In the genomic region with DNA sequence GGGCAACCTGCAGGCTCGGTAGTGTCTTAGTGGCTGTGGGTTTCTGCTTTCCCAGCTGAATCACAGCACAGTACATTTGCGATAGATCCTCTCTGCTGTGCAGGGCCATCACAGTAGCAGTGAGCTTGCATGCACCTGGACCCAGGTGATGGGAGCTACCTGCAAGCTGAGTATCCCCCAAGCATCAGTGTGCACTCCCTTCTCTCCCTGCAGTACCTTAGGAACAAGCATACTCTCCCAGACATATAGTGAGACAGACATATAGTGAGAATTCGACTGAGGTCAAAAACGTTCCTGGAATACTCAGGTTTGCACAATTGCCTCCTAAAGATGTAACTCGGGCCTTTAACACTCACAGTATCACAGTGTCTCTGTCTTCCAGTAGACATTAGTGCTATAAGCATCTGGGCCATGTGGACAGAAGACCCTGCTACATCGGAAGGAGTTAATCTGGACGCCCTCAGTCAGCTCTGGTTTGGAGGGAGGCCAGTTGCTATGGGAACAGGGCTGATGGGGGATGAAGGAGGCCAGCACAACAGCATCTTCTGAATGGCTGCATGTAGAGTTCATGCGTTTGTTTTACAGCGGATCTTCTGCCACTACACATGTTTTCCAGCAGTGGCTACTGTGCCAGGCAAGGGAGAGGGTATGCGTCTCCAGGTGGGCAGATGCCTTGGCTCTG, we compare ENCODE assay signal across 12 mouse cellular contexts. TPM values are rescaled to one million over a fixed set of nuclear protein-coding genes. Genes with fewer than 3 reads are reported as not detected.
DNase-seq lines count a peak whose midpoint lies in the region; ATAC-seq lines count a peak whose summit lies in the region.
"Had no signal": no experiment of that assay in that cellular context is flagged by ENCODE, and none has a peak within 500 bp of the region (broad histone marks: within the 10 kb centered on the region; RNA-seq: fewer than 3 reads in every experiment).

No protein-coding gene starts in this region.

- no peaks in the 10 kb centered on the region for H3K27me3 ChIP-seq in limb, embryonic 13.5 days
- no peaks in the 10 kb centered on the region for H3K27me3 ChIP-seq in liver, embryonic 11.5 days (replicated peaks; ENCODE audit: control insufficient read depth, insufficient read depth, low read length)
- H3K27me3 ChIP-seq: limb, embryonic 12.5 days; stomach, embryonic 15.5 days had no signal

- H3K9ac ChIP-seq in limb, embryonic 13.5 days: no peak overlapping the region
- H3K9ac ChIP-seq in liver, embryonic 11.5 days (ENCODE audit: low read depth, low read length): no peak overlapping the region
- H3K9ac ChIP-seq: limb, embryonic 12.5 days; stomach, embryonic 15.5 days had no signal

- peak; percentile 61; the same call in 1 of the 2 replicates for ATAC-seq in limb, embryonic 13.5 days (ENCODE audit: low FRiP score, low read depth)
- ATAC-seq in liver, embryonic 11.5 days (replicated peaks; ENCODE audit: low FRiP score): no peak

- no peaks in the 10 kb centered on the region for H3K9me3 ChIP-seq in limb, embryonic 13.5 days
- H3K9me3 ChIP-seq in liver, embryonic 11.5 days (ENCODE audit: control insufficient read depth, low read length): no peaks in the 10 kb centered on the region
- H3K9me3 ChIP-seq: stomach, embryonic 15.5 days had no signal

- DNase-seq in embryo, embryonic 10.5 days (ENCODE audit: low spot score): peak; percentile 34
- DNase-seq in embryo, embryonic 10 days (ENCODE audit: low spot score): no peak
- DNase-seq in retina, postnatal 1 day: peak; percentile 81
- DNase-seq in retina, embryonic 14.5 days (ENCODE audit: low spot score): no peak
- DNase-seq in right cerebral cortex, postnatal 25 days: peak; percentile 37
- DNase-seq in liver, embryonic 11.5 days (ENCODE audit: low spot score): no peak
- DNase-seq in gastrocnemius, adult 18-20 months (ENCODE audit: low spot score): no peak
- DNase-seq: heart, postnatal 14 days had no signal

- H3K4me1 ChIP-seq in limb, embryonic 13.5 days: peaks cover 21% of the 10 kb centered on the region
- peaks cover 5% of the 10 kb centered on the region for H3K4me1 ChIP-seq in liver, embryonic 11.5 days (replicated peaks; ENCODE audit: control insufficient read depth, insufficient read depth, low read length)
- H3K4me1 ChIP-seq: stomach, embryonic 15.5 days had no signal

- H3K4me3 ChIP-seq in limb, embryonic 13.5 days: no peak overlapping the region
- no peak overlapping the region for H3K4me3 ChIP-seq in liver, embryonic 11.5 days (ENCODE audit: low read depth, low read length)
- H3K4me3 ChIP-seq: limb, embryonic 12.5 days; myocyte; stomach, embryonic 15.5 days had no signal

- H3K36me3 ChIP-seq in limb, embryonic 13.5 days: no peaks in the 10 kb centered on the region
- no peaks in the 10 kb centered on the region for H3K36me3 ChIP-seq in liver, embryonic 11.5 days (ENCODE audit: control insufficient read depth, insufficient read depth, low read length)
- H3K36me3 ChIP-seq: limb, embryonic 12.5 days; stomach, embryonic 15.5 days had no signal

- H3K4me2 ChIP-seq in limb, embryonic 13.5 days (replicated peaks): no peak overlapping the region
- no peak overlapping the region for H3K4me2 ChIP-seq in liver, embryonic 11.5 days
- H3K4me2 ChIP-seq: limb, embryonic 12.5 days; stomach, embryonic 15.5 days had no signal

- H3K27ac ChIP-seq in limb, embryonic 13.5 days: no peak overlapping the region
- H3K27ac ChIP-seq in liver, embryonic 11.5 days (ENCODE audit: low read depth, low read length): no peak overlapping the region
- H3K27ac ChIP-seq: limb, embryonic 12.5 days; stomach, embryonic 15.5 days had no signal

- 54% methylated on average over 10 of the region's 10 CpGs for WGBS in limb, embryonic 13.5 days
- 77% methylated on average over 10 of the region's 10 CpGs for WGBS in liver, embryonic 11.5 days

RNA-seq across cellular contexts. Expression of a gene that starts 34.5 kb away (rescaled TPM):
- polyA plus RNA-seq in limb, embryonic 13.5 days (2015; fragmentation: Nextera tagmentation; extraction: Ambion mirVana): 39.2 and 41.2 TPM in 2 replicates
- polyA plus RNA-seq in liver, embryonic 11.5 days (2014; fragmentation: Nextera tagmentation; extraction: Ambion mirVana): 9.7 and 9.8 TPM in 2 replicates
- total RNA-seq in gastrocnemius, adult 18-20 months (2021): 10 to 100 TPM; 20.3 to 24.8 TPM

Comparison
In these comparisons a context has a peak if more than half of its experiments do, and no peak if none do; other contexts are left out.
1. DNase-seq: peak in embryo, embryonic 10.5 days (single experiment), retina, postnatal 1 day (single experiment) and right cerebral cortex, postnatal 25 days (single experiment); none in embryo, embryonic 10 days (single experiment), retina, embryonic 14.5 days (single experiment), liver, embryonic 11.5 days (single experiment) and gastrocnemius, adult 18-20 months (single experiment).